Mouse (Mus musculus) limb, embryonic 12.5 days (tissue): Measurements from ENCODE around the gene Kalrn. TPM values are rescaled to one million over a fixed set of nuclear protein-coding genes. Genes with fewer than 3 reads are reported as not detected.

Experiments used
- ATAC-seq: fragments of 200-750 bp; cut with Nextera tagmentation; 2 replicates; pipeline ENCODE4 v1.8.0; 2017; ENCODE audit warnings: low read depth, moderate TSS enrichment; ENCODE audit not compliant: insufficient number of reproducible peaks, insufficient read depth, low FRiP score, low TSS enrichment
- H3K27ac ChIP-seq: fragments of 300-500 bp; sonication (generic); 2 replicates; pipeline ENCODE4 v1.5.1; 2016; ENCODE audit warnings: mild to moderate bottlenecking, moderate library complexity
- H3K27me3 ChIP-seq: fragments of 300-500 bp; sonication (generic); 2 replicates; pipeline ENCODE4 v1.6.1; 2016; ENCODE audit warnings: mild to moderate bottlenecking, moderate library complexity
- H3K36me3 ChIP-seq: fragments of 300-500 bp; sonication (generic); 2 replicates; pipeline ENCODE4 v1.6.1; 2016; ENCODE audit warnings: mild to moderate bottlenecking, moderate library complexity
- H3K4me1 ChIP-seq: fragments of 300-500 bp; sonication (generic); replicated peaks from 2 replicates; pipeline ENCODE4 v1.6.1; 2016
- H3K4me2 ChIP-seq: fragments of 300-500 bp; sonication (generic); 2 replicates; pipeline ENCODE4 v1.6.1; 2016; ENCODE audit warnings: mild to moderate bottlenecking, moderate library complexity
- H3K4me3 ChIP-seq: fragments of 300-500 bp; sonication (generic); replicated peaks from 2 replicates; pipeline ENCODE4 v1.5.1; 2016; ENCODE audit warnings: mild to moderate bottlenecking
- H3K9ac ChIP-seq: fragments of 300-500 bp; sonication (generic); replicated peaks from 2 replicates; pipeline ENCODE4 v1.6.1; 2016; ENCODE audit warnings: mild to moderate bottlenecking, moderate library complexity
- H3K9me3 ChIP-seq: fragments of 300-500 bp; sonication (generic); 2 replicates; pipeline ENCODE4 v1.6.1; 2016; ENCODE audit warnings: mild to moderate bottlenecking, moderate library complexity
- WGBS: fragments of 180-500 bp; shearing (Covaris S2); methylation state at CpG from one replicate; pipeline ENCODE4 v1.1.7; 2016; 5-methylcytosine and 5-hydroxymethylcytosine counted together
- polyA plus RNA-seq: library from polyadenylated mRNA; unstranded; fragments of >200 nt; fragmentation: Nextera tagmentation; extraction: Ambion mirVana; gene quantifications from 2 replicates; pipeline ENCODE4 v1.2.1, GENCODE M21; 2016

Kalrn gene
- polyA plus RNA-seq, 1 experiment from 2014 or later = 13.1 TPM

GRCm38 (mm10) chr16:34528234-34528983 is 44.9 kb downstream of the Kalrn start:
- Histone ChIP-seq H3K27ac (no peak overlapping the region), H3K4me3 (no peak overlapping the region), H3K4me2 (no peak overlapping the region), H3K4me1 (no peaks in the 10 kb centered on the region; the same call in 1 of the 2 replicates), H3K9ac (no peak overlapping the region), H3K36me3 (no peaks in the 10 kb centered on the region), H3K9me3 (no peaks in the 10 kb centered on the region), H3K27me3 (no peaks in the 10 kb centered on the region)
- 74% methylated on average over 5 of the region's 5 CpGs for WGBS
- ATAC-seq = no peak

GRCm38 (mm10) chr16:34526378-34526777 is 47.0 kb downstream of the Kalrn start:
- Histone ChIP-seq H3K9me3 (no peaks in the 10 kb centered on the region), H3K27me3 (no peaks in the 10 kb centered on the region), H3K4me2 (no peak overlapping the region), H3K4me3 (no peak overlapping the region), H3K27ac (no peak overlapping the region), H3K4me1 (no peaks in the 10 kb centered on the region; the same call in 1 of the 2 replicates), H3K9ac (no peak overlapping the region), H3K36me3 (no peaks in the 10 kb centered on the region)
- 66% methylated on average over 7 of the region's 7 CpGs for WGBS
- ATAC-seq = no peak

- no peak overlapping the region for H3K27ac ChIP-seq
- no peaks in the 10 kb centered on the region for H3K27me3 ChIP-seq
- no peak overlapping the region for H3K4me3 ChIP-seq
- no peaks in the 10 kb centered on the region for H3K36me3 ChIP-seq
- no peaks in the 10 kb centered on the region for H3K9me3 ChIP-seq
- 78% methylated on average over 8 of the region's 8 CpGs for WGBS
- H3K9ac ChIP-seq = no peak overlapping the region
- H3K4me2 ChIP-seq = no peak overlapping the region
- no peak for ATAC-seq
- H3K4me1 ChIP-seq = no peaks in the 10 kb centered on the region; the same call in 1 of the 2 replicates
These were observed 47.5 kb downstream of the Kalrn start for GRCm38 (mm10) chr16:34525866-34526265.

- no peaks in the 10 kb centered on the region for H3K27me3 ChIP-seq
- 52% methylated on average over 3 of the region's 3 CpGs for WGBS
- no peak overlapping the region for H3K27ac ChIP-seq
These were observed 48.1 kb downstream of the Kalrn start for GRCm38 (mm10) chr16:34525205-34525604.

GRCm38 (mm10) chr16:34521061-34521460 is 52.3 kb downstream of the Kalrn start:
- no peaks in the 10 kb centered on the region; the same call in 1 of the 2 replicates for H3K4me1 ChIP-seq
- no peak overlapping the region for H3K4me3 ChIP-seq
- H3K9ac ChIP-seq = no peak overlapping the region
- ATAC-seq = no peak
- H3K27me3 ChIP-seq = no peaks in the 10 kb centered on the region
- no peaks in the 10 kb centered on the region for H3K9me3 ChIP-seq
- no peak overlapping the region for H3K4me2 ChIP-seq
- 76% methylated on average over 5 of the region's 5 CpGs for WGBS
- H3K36me3 ChIP-seq = no peaks in the 10 kb centered on the region
- H3K27ac ChIP-seq = no peak overlapping the region

More at GRCm38 (mm10) chr16:34525205-34525604, 48.1 kb downstream of the Kalrn start:
- Histone ChIP-seq H3K4me3 (no peak overlapping the region), H3K9ac (no peak overlapping the region), H3K4me1 (no peaks in the 10 kb centered on the region; the same call in 1 of the 2 replicates), H3K4me2 (no peak overlapping the region), H3K36me3 (no peaks in the 10 kb centered on the region), H3K9me3 (no peaks in the 10 kb centered on the region)
- ATAC-seq = no peak

- ATAC-seq = no peak
- H3K27me3 ChIP-seq = no peaks in the 10 kb centered on the region
- H3K27ac ChIP-seq = no peak overlapping the region
- no peak overlapping the region for H3K9ac ChIP-seq
- H3K4me3 ChIP-seq = no peak overlapping the region
- H3K4me1 ChIP-seq = peaks cover 11% of the 10 kb centered on the region
- H3K36me3 ChIP-seq = no peaks in the 10 kb centered on the region
- H3K9me3 ChIP-seq = no peaks in the 10 kb centered on the region
- H3K4me2 ChIP-seq = no peak overlapping the region
- 88% methylated on average over 12 of the region's 12 CpGs for WGBS
These were observed 56.4 kb downstream of the Kalrn start for GRCm38 (mm10) chr16:34516891-34517398.

GRCm38 (mm10) chr16:34515485-34515884 is 57.8 kb downstream of the Kalrn start:
- no peaks in the 10 kb centered on the region for H3K36me3 ChIP-seq
- H3K4me1 ChIP-seq = peaks cover 14% of the 10 kb centered on the region
- H3K9me3 ChIP-seq = no peaks in the 10 kb centered on the region
- H3K27ac ChIP-seq = no peak overlapping the region
- WGBS = 82% methylated on average over 4 of the region's 4 CpGs
- no peak for ATAC-seq
- no peaks in the 10 kb centered on the region for H3K27me3 ChIP-seq
- no peak overlapping the region for H3K4me2 ChIP-seq
- H3K4me3 ChIP-seq = no peak overlapping the region
- H3K9ac ChIP-seq = no peak overlapping the region

GRCm38 (mm10) chr16:34513956-34514593 is 59.3 kb downstream of the Kalrn start:
- H3K4me3 ChIP-seq = no peak overlapping the region
- H3K4me1 ChIP-seq = peaks cover 14% of the 10 kb centered on the region
- 66% methylated on average over 13 of the region's 13 CpGs for WGBS
- no peak overlapping the region for H3K9ac ChIP-seq
- ATAC-seq = no peak
- H3K4me2 ChIP-seq = no peak overlapping the region
- no peaks in the 10 kb centered on the region for H3K27me3 ChIP-seq
- H3K36me3 ChIP-seq = no peaks in the 10 kb centered on the region
- no peak overlapping the region for H3K27ac ChIP-seq
- no peaks in the 10 kb centered on the region for H3K9me3 ChIP-seq

- H3K27ac ChIP-seq = no peak overlapping the region
- no peak overlapping the region for H3K4me3 ChIP-seq
- no peak overlapping the region for H3K4me2 ChIP-seq
- no peak for ATAC-seq
- H3K27me3 ChIP-seq = no peaks in the 10 kb centered on the region
- WGBS = 88% methylated on average over 4 of the region's 4 CpGs
- no peaks in the 10 kb centered on the region for H3K36me3 ChIP-seq
- H3K9ac ChIP-seq = no peak overlapping the region
- peaks cover 14% of the 10 kb centered on the region for H3K4me1 ChIP-seq
- no peaks in the 10 kb centered on the region for H3K9me3 ChIP-seq
These were observed 61.0 kb downstream of the Kalrn start for GRCm38 (mm10) chr16:34512326-34512725.

- no peak overlapping the region for H3K4me3 ChIP-seq
- no peaks in the 10 kb centered on the region for H3K9me3 ChIP-seq
- H3K36me3 ChIP-seq = no peaks in the 10 kb centered on the region
- no peaks in the 10 kb centered on the region for H3K27me3 ChIP-seq
- H3K9ac ChIP-seq = no peak overlapping the region
- 67% methylated on average over 1 of the region's 1 CpGs for WGBS
- 0 out of 2 replicates have a peak, but pooled peaks cover 3% of the 10 kb centered on the region for H3K4me1 ChIP-seq
- H3K27ac ChIP-seq = no peak overlapping the region
- no peak overlapping the region for H3K4me2 ChIP-seq
- no peak for ATAC-seq
These were observed 65.2 kb downstream of the Kalrn start for GRCm38 (mm10) chr16:34508125-34508524.

- Histone ChIP-seq H3K4me3 (no peak overlapping the region), H3K36me3 (no peaks in the 10 kb centered on the region), H3K27me3 (no peaks in the 10 kb centered on the region), H3K27ac (no peak overlapping the region), H3K4me1 (peaks cover 9% of the 10 kb centered on the region; the same call in 1 of the 2 replicates), H3K4me2 (no peak overlapping the region), H3K9ac (no peak overlapping the region), H3K9me3 (no peaks in the 10 kb centered on the region)
- ATAC-seq = no peak
- 78% methylated on average over 2 of the region's 2 CpGs for WGBS
These were observed 67.3 kb downstream of the Kalrn start for GRCm38 (mm10) chr16:34506048-34506447.
